Mouse (Mus musculus) MEL (cell line): ENCODE results near the gene Aatk.

ENCODE experiments used
- CTCF ChIP-seq, 3 experiments: IDR thresholded peaks in 2 of 3; conservative IDR thresholded peaks in 1 of 3; 2 replicates each; pipeline ENCODE4 v1.5.1; 2011 to 2012; ENCODE audit warnings: low read length in 3 of 3, low read depth in 2 of 3, mild to moderate bottlenecking in 2 of 3, improper control_type of control experiment in 1 of 3, inconsistent platforms in 1 of 3, mixed read lengths in 1 of 3, moderate library complexity in 1 of 3; ENCODE audit not compliant: control insufficient read depth in 1 of 3, insufficient read depth in 1 of 3, poor library complexity in 1 of 3, severe bottlenecking in 1 of 3
- EP300 ChIP-seq, 2 experiments: IDR thresholded peaks; 2 replicates each; pipeline ENCODE4 v1.6.1; 2011; ENCODE audit warnings: improper control_type of control experiment in 2 of 2, low read length in 2 of 2, low read depth in 1 of 2, mild to moderate bottlenecking in 1 of 2
- MAX ChIP-seq: IDR thresholded peaks from 2 replicates; pipeline ENCODE4 v1.6.1; 2011; ENCODE audit warnings: low read length, improper control_type of control experiment
- MAZ ChIP-seq: IDR thresholded peaks from 2 replicates; pipeline ENCODE4 v1.6.1; 2012; ENCODE audit warnings: low read depth, mild to moderate bottlenecking, inconsistent platforms, low read length, improper control_type of control experiment
- POLR2A ChIP-seq, 2 experiments: IDR thresholded peaks; 2 replicates each; pipeline ENCODE4 v1.6.1; 2011 to 2012; ENCODE audit warnings: low read length in 2 of 2, mild to moderate bottlenecking in 2 of 2, control low read depth in 1 of 2, improper control_type of control experiment in 1 of 2, low read depth in 1 of 2, moderate library complexity in 1 of 2; ENCODE audit not compliant: control insufficient read depth in 1 of 2, insufficient read depth in 1 of 2, poor library complexity in 1 of 2
- ZC3H11A ChIP-seq: IDR thresholded peaks from 2 replicates; pipeline ENCODE4 v1.6.1; 2012; ENCODE audit warnings: low read depth, mild to moderate bottlenecking, inconsistent platforms, low read length, improper control_type of control experiment

- TF ChIP-seq CTCF (IDR thresholded peaks at IDR 0.05 in 2 of 3, conservative IDR thresholded peaks at IDR 0.05 in 1 of 3; ENCODE audit: control insufficient read depth in 1 of 3, insufficient read depth in 1 of 3, low read depth in 2 of 3, low read length in 3 of 3, poor library complexity in 1 of 3, severe bottlenecking in 1 of 3) (no peak), MAX (no peak), MAZ (no peak), EP300 (IDR thresholded peaks at IDR 0.05; ENCODE audit: low read depth in 1 of 2, low read length in 2 of 2) (no peak), POLR2A (IDR thresholded peaks at IDR 0.05; ENCODE audit: control insufficient read depth in 1 of 2, insufficient read depth in 1 of 2, low read depth in 1 of 2, low read length in 2 of 2, poor library complexity in 1 of 2) (no peak), ZC3H11A (no peak)
Observed at GRCm38 (mm10) chr11:119997351-119997750, 49.6 kb downstream of the Aatk start.
